Mouse (Mus musculus) cerebellum, adult 2 months (tissue): ENCODE results near the gene Ppfia2.

ENCODE experiments used
- CTCF ChIP-seq: fragments of 200-500 bp; IDR thresholded peaks from 2 replicates; pipeline ENCODE4 v1.5.1; 2011; ENCODE audit warnings: low read depth, mild to moderate bottlenecking, control low read depth, low read length, moderate library complexity, borderline replicate concordance; ENCODE audit not compliant: insufficient read depth
- POLR2A ChIP-seq: fragments of 200-500 bp; IDR thresholded peaks from 2 replicates; pipeline ENCODE4 v1.6.1; 2011; ENCODE audit warnings: low read length, control low read depth, borderline replicate concordance; ENCODE audit not compliant: insufficient read depth

- TF ChIP-seq POLR2A (no peak), CTCF (peak; percentile 29; the same call in 1 of the 2 replicates)
Measured at GRCm38 (mm10) chr10:106858106-106858505, 388.0 kb downstream of the Ppfia2 start.
